Comparison of ENCODE assay signal across 8 mouse cellular contexts in the genomic region with DNA sequence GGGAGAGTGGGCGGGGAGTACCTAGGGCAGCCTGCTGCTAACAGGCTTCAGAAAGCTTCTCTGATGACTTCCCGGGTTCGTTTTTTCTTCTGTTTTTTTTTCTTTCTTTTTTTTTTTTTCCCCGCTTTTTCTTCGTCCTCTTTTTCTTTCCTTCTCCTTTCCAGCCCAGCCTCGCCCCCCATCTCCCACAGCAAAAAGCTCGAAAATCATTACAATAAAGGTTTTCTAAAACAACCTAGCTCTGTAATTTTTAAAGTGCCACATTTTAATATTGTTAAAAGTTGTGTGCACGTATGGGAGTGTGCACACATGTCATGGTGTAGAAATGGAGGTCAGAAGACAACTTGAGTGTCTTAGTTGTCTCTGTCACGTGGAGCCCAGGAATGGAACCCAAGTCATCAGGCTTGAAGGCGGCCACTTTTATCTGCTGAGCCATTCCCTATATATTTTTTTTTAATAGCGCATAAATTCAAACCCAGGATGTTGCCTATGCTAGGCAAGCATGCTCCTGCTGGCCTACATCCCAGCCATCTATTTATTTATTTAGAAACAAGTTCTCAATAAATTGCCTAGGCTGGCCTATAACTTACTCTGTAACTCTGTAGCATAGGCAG. TPM values are rescaled to one million over a fixed set of nuclear protein-coding genes. Genes with fewer than 3 reads are reported as not detected.
DNase-seq lines count a peak whose midpoint lies in the region; ATAC-seq and TF ChIP-seq lines count a peak whose summit lies in the region.

No protein-coding gene starts in this region.

- peaks cover 11% of the 10 kb centered on the region for H3K4me1 ChIP-seq in embryonic facial prominence, embryonic 12.5 days
- H3K4me1 ChIP-seq in intestine, embryonic 14.5 days (replicated peaks; ENCODE audit: control insufficient read depth, insufficient read depth, low read length), result peaks cover 17% of the 10 kb centered on the region
- H3K4me1 ChIP-seq in neural tube, embryonic 12.5 days, result peaks cover 7% of the 10 kb centered on the region; the same call in 1 of the 2 replicates

- ATAC-seq in embryonic facial prominence, embryonic 12.5 days (ENCODE audit: insufficient number of reproducible peaks, insufficient read depth, low FRiP score, low TSS enrichment), result no peak
- ATAC-seq in intestine, embryonic 14.5 days (replicated peaks; ENCODE audit: low FRiP score, low TSS enrichment, low read depth), result no peak
- ATAC-seq in neural tube, embryonic 12.5 days (ENCODE audit: low FRiP score, low read depth), result no peak

- peak overlapping the region; percentile 80 for H3K4me2 ChIP-seq in embryonic facial prominence, embryonic 12.5 days (replicated peaks)
- H3K4me2 ChIP-seq in intestine, embryonic 14.5 days (ENCODE audit: low read length), result peak overlapping the region; percentile 71
- peak overlapping the region; percentile 69 for H3K4me2 ChIP-seq in neural tube, embryonic 12.5 days (replicated peaks)

- H3K36me3 ChIP-seq in embryonic facial prominence, embryonic 12.5 days, result peaks cover 7% of the 10 kb centered on the region; the same call in 1 of the 2 replicates
- peaks cover 2% of the 10 kb centered on the region; the same call in 1 of the 2 replicates for H3K36me3 ChIP-seq in intestine, embryonic 14.5 days (ENCODE audit: control insufficient read depth, insufficient read depth, low read length)
- no peaks in the 10 kb centered on the region for H3K36me3 ChIP-seq in neural tube, embryonic 12.5 days

- peak overlapping the region; percentile 80; the same call in 1 of the 2 replicates for H3K9ac ChIP-seq in embryonic facial prominence, embryonic 12.5 days
- H3K9ac ChIP-seq in intestine, embryonic 14.5 days (ENCODE audit: low read length), result peak overlapping the region; percentile 31; the same call in 1 of the 2 replicates
- H3K9ac ChIP-seq in neural tube, embryonic 12.5 days, result no peak overlapping the region

- H3K27ac ChIP-seq in left cerebral cortex, adult 2 months, result peak overlapping the region; percentile 58
- no peak overlapping the region for H3K27ac ChIP-seq in embryonic facial prominence, embryonic 12.5 days
- 0 out of 2 replicates have a peak overlapping the region, but pooled peaks have one; percentile 8 for H3K27ac ChIP-seq in intestine, embryonic 14.5 days (ENCODE audit: low read depth)
- H3K27ac ChIP-seq in neural tube, embryonic 12.5 days, result no peak overlapping the region

- no peaks in the 10 kb centered on the region for H3K27me3 ChIP-seq in embryonic facial prominence, embryonic 12.5 days
- no peaks in the 10 kb centered on the region for H3K27me3 ChIP-seq in intestine, embryonic 14.5 days (replicated peaks; ENCODE audit: control insufficient read depth, insufficient read depth, low read length)
- no peaks in the 10 kb centered on the region for H3K27me3 ChIP-seq in neural tube, embryonic 12.5 days (replicated peaks)

- H3K4me3 ChIP-seq in left cerebral cortex, adult 2 months, result peak overlapping the region; percentile 62
- H3K4me3 ChIP-seq in embryonic facial prominence, embryonic 12.5 days, result peak overlapping the region; percentile 84
- peak overlapping the region; percentile 62 for H3K4me3 ChIP-seq in intestine, embryonic 14.5 days (ENCODE audit: low read depth, low read length)
- H3K4me3 ChIP-seq in neural tube, embryonic 12.5 days, result peak overlapping the region; percentile 69

- no peak for DNase-seq in left cerebral cortex, adult 2 months (ENCODE audit: extremely low spot score in 1 of 2, low spot score in 2 of 2)
- no peak for DNase-seq in left cerebral cortex, postnatal 4 days
- no peak for DNase-seq in intestine, embryonic 14.5 days (ENCODE audit: low spot score)
- DNase-seq in thymus, postnatal 10 days (ENCODE audit: low spot score in 2 of 2), result no peak
- no peak for DNase-seq in thymus, postnatal 0 days (ENCODE audit: low spot score)
- no peak for DNase-seq in adrenal gland, postnatal 36 days

- H3K9me3 ChIP-seq in embryonic facial prominence, embryonic 12.5 days, result no peaks in the 10 kb centered on the region
- H3K9me3 ChIP-seq in intestine, embryonic 14.5 days (ENCODE audit: control insufficient read depth, low read length), result no peaks in the 10 kb centered on the region
- H3K9me3 ChIP-seq in neural tube, embryonic 12.5 days, result no peaks in the 10 kb centered on the region

- TF ChIP-seq CTCF in left cerebral cortex, adult 2 months (IDR thresholded peaks at IDR 0.05), result no peak

- WGBS in embryonic facial prominence, embryonic 12.5 days, result 20% methylated on average over 11 of the region's 11 CpGs
- 21% methylated on average over 11 of the region's 11 CpGs for WGBS in intestine, embryonic 14.5 days
- WGBS in neural tube, embryonic 12.5 days, result 22% methylated on average over 11 of the region's 11 CpGs

- intact Hi-C loops in left cerebral cortex, adult 2 months (cut with DNase I), result loop anchor here (10.0 kb wide), 1 partner anchor 580 kb away; no protein-coding TSS in a partner anchor
- intact Hi-C loops in left cerebral cortex, postnatal 4 days (cut with DNase I), result loop anchor here (10.0 kb wide), 2 partner anchors 160 to 370 kb away; no protein-coding TSS in a partner anchor

RNA-seq across cellular contexts. Expression of gene Wdr61, which starts 0.4 kb away (rescaled TPM):
- total RNA-seq in left cerebral cortex, adult 2 months (2021), result 10 to 100 TPM; 49.7 to 62.1 TPM
- total RNA-seq in left cerebral cortex, postnatal 4 days (2021), result 10 to 100 TPM; 50.9 to 56.9 TPM
- polyA plus RNA-seq in embryonic facial prominence, embryonic 12.5 days (2016; fragmentation: Nextera tagmentation; extraction: Ambion mirVana), result 151 and 155 TPM in 2 replicates
- polyA plus RNA-seq in intestine, embryonic 14.5 days (2014; fragmentation: Nextera tagmentation; extraction: Ambion mirVana), result 162 and 170 TPM in 2 replicates
- polyA plus RNA-seq in neural tube, embryonic 12.5 days (2016; fragmentation: Nextera tagmentation; extraction: Ambion mirVana), result 114 TPM in 2 replicates
- polyA plus RNA-seq in thymus, postnatal 0 days (2015; fragmentation: Nextera tagmentation; extraction: Ambion mirVana), result 154 and 174 TPM in 2 replicates
- 10 to 100 TPM; 67.6 to 72.7 TPM for total RNA-seq in adrenal gland, postnatal 36 days (2021)

RNA-seq across cellular contexts. Expression of gene Crabp1, which starts 29.8 kb away (rescaled TPM):
- 1 to 10 TPM; 1.4 to 2.9 TPM for total RNA-seq in left cerebral cortex, adult 2 months (2021)
- total RNA-seq in left cerebral cortex, postnatal 4 days (2021), result 10 to 100 TPM; 14.1 to 20.7 TPM
- polyA plus RNA-seq in embryonic facial prominence, embryonic 12.5 days (2016; fragmentation: Nextera tagmentation; extraction: Ambion mirVana), result 542 and 609 TPM in 2 replicates
- polyA plus RNA-seq in intestine, embryonic 14.5 days (2014; fragmentation: Nextera tagmentation; extraction: Ambion mirVana), result 15.9 and 22.6 TPM in 2 replicates
- 644 and 768 TPM in 2 replicates for polyA plus RNA-seq in neural tube, embryonic 12.5 days (2016; fragmentation: Nextera tagmentation; extraction: Ambion mirVana)
- polyA plus RNA-seq in thymus, postnatal 0 days (2015; fragmentation: Nextera tagmentation; extraction: Ambion mirVana), result 7.8 and 8.1 TPM in 2 replicates
- total RNA-seq in adrenal gland, postnatal 36 days (2021), result 1 to 10 TPM; 7.9 to 8.5 TPM

RNA-seq across cellular contexts. Expression of gene Dnaja4, which starts 36.1 kb away (rescaled TPM):
- total RNA-seq in left cerebral cortex, adult 2 months (2021), result 10 to 100 TPM; 40.3 to 44.1 TPM
- total RNA-seq in left cerebral cortex, postnatal 4 days (2021), result 10 to 100 TPM; 11.8 to 13.0 TPM
- 7.1 and 7.2 TPM in 2 replicates for polyA plus RNA-seq in embryonic facial prominence, embryonic 12.5 days (2016; fragmentation: Nextera tagmentation; extraction: Ambion mirVana)
- 3.6 and 5.0 TPM in 2 replicates for polyA plus RNA-seq in intestine, embryonic 14.5 days (2014; fragmentation: Nextera tagmentation; extraction: Ambion mirVana)
- 4.3 and 4.6 TPM in 2 replicates for polyA plus RNA-seq in neural tube, embryonic 12.5 days (2016; fragmentation: Nextera tagmentation; extraction: Ambion mirVana)
- 2.9 and 3.1 TPM in 2 replicates for polyA plus RNA-seq in thymus, postnatal 0 days (2015; fragmentation: Nextera tagmentation; extraction: Ambion mirVana)
- 10 to 100 TPM; 17.7 to 24.3 TPM for total RNA-seq in adrenal gland, postnatal 36 days (2021)

Comparison
In these comparisons a context has a peak if more than half of its experiments do, and no peak if none do; other contexts are left out.
1. H3K27ac ChIP-seq: peak in left cerebral cortex, adult 2 months (single experiment) and intestine, embryonic 14.5 days (single experiment); none in embryonic facial prominence, embryonic 12.5 days (single experiment) and neural tube, embryonic 12.5 days (single experiment).
2. RNA of gene Crabp1, which starts 29.8 kb away (polyA plus RNA-seq): 644 to 768 TPM in neural tube, embryonic 12.5 days and 542 to 609 TPM in embryonic facial prominence, embryonic 12.5 days; 15.9 to 22.6 TPM in intestine, embryonic 14.5 days and 7.8 to 8.1 TPM in thymus, postnatal 0 days; every median in the first group is over 10 times any median in the second.
3. Peak in every context shown above with its lines, with median percentiles within 50 percentile points of each other: H3K4me3 ChIP-seq and H3K4me2 ChIP-seq.